Mouse (Mus musculus): ENCODE data around the gene Gmpr2.

Gmpr2 gene

DNA sequence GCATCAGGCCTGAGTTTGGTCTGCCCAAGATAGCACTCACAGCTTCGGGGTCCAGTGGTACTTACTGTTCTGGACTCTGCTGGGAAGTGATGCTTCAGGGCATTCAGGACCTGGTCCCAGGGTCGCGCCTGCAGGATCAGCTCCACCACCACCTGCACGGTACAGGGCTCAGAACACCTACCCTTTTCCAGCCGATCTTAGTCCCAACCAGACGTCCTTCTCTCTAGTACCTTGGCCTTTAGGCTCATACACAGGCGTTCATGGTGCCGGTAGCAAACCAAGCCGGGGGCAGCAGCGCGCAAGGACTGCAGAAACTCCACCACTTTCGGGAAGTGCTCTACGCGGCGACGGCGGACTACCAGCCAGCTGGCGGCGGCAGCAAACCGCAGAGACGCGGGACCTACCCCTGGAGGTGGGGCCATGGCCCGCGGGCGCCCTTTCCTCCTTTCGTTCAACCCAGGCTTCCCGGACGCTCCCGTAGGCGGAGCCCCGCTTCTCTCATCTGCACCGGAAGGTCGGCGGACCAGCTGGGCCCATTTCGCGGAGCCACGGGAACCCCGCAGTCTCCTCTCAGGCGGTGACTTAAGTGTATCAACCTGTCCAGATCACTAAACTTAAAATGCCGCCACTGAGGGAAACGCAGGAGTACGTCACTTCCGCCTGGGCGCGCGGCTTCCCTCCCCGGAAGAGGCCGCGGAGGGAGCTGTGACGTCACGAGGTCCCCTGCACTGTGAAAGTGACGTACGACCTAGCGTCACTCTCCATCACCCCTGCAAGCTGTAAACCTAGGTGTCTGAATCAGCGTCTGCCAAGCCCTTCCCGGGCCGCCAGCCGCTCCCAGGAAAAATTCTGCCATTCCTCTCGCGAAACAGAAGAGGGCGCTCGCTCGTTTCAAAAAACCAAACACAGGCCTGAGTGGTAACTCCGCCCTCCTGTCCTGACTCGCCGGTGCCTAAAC lies 9.7 kb downstream of the Gmpr2 start, which contains the start of gene Tinf2:
Gene Tinf2 (minus strand): TSS at position 661 of the 958 bp plus-strand sequence.
- peak; percentile 92 to 95 for DNase-seq (ENCODE audit: low spot score in 2 of 2)

GRCm38 (mm10) chr14:55682118-55682493 lies 10.4 kb downstream of the Gmpr2 start:
- DNase-seq (ENCODE audit: low spot score in 2 of 2), result no peak

DNA sequence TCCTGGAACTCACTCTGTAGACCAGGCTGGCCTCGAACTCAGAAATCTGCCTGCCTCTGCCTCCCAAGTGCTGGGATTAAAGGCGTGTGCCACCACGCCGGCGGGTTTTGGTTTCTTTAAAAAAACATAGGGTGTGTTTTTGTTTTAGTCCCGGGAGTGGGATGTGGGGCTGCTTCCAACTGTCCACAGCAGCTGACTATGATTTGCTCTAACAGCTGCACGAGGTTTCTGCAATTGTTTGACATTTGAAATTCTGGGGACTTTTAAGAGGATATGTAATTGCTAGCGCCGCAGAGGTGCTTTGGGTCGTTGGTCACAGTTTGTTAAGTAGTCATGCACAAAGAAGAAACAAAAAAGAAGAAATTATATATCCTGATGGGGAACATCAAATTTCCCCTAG lies 17.7 kb downstream of the Gmpr2 start:
- DNase-seq (ENCODE audit: low spot score in 2 of 2), result no peak

GRCm38 (mm10) chr14:55697226-55697625 lies 25.5 kb downstream of the Gmpr2 start:
- DNase-seq (ENCODE audit: low spot score in 2 of 2), result no peak

- no peak for DNase-seq (ENCODE audit: low spot score in 2 of 2)
These were observed 29.4 kb downstream of the Gmpr2 start for GRCm38 (mm10) chr14:55701131-55701530.

DNA sequence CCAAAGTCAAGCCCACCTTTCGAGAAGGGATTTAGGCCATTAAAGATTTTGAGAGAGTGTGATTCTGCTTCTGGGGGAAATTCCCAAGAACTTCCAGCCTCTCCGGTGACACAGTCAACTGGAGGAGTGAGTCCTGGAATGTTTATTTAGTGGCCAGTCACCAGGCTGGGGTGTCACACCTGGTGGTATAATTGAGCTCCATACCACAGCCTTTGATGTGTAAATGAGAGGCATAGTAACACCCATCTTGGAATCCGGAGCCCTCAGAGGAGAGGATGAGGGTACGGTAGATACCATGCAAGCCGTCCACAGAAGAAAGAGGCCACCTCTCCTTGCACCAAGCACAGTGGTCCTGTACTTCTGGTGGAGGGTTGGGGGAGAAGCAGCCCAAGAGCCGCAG lies 31.0 kb downstream of the Gmpr2 start:
- no peak for DNase-seq (ENCODE audit: low spot score in 2 of 2)

DNA sequence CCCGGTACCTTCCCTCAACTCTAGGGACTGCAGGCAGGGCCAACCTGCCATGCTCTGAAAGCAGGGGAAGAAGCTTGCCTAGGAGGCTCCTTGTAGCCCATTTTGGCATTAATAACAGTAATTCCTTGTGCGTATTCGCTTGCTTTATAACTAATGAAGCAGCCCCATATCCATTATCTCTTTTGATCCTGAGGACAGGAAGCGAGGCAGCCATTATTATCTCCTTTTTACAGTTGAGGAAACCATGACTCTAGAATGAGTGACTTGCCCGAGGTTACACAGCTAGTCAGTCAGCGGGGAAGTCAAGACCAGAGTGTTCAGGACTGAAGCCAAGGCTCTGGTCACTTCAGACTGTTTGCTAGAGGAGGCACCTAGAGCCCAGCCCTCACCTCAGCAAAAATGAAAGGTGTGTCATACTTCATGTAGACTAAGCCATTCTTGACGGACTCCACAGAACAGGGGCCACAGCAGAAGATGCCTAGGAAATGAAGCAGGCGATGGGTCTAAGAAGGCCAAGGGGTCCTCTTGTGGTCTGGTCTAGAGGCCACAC lies 34.4 kb downstream of the Gmpr2 start:
- no peak for DNase-seq (ENCODE audit: low spot score in 2 of 2)

- no peak for DNase-seq (ENCODE audit: low spot score in 2 of 2)
These were observed 35.7 kb downstream of the Gmpr2 start for GRCm38 (mm10) chr14:55707397-55707796.

DNA sequence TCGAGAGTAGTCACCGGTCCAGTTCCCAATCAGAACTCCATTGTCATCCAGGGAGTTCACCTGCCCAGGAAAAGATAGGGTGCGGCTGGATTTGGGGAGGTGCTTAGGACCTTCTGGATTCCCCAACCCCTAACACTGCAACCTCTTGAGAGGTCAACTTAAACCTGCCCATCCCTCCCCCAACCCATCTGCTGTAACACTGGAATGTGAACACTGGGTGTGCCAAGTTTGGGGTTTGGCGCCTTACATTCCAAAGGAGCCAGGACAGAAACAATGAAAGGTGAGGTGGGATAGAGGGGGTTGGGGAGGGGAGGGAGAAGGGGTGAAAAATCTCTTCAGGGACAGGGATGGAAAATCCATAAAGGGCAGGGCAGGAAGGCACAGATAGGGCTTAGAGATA lies 37.8 kb downstream of the Gmpr2 start:
- DNase-seq (ENCODE audit: low spot score in 2 of 2), result no peak

DNA sequence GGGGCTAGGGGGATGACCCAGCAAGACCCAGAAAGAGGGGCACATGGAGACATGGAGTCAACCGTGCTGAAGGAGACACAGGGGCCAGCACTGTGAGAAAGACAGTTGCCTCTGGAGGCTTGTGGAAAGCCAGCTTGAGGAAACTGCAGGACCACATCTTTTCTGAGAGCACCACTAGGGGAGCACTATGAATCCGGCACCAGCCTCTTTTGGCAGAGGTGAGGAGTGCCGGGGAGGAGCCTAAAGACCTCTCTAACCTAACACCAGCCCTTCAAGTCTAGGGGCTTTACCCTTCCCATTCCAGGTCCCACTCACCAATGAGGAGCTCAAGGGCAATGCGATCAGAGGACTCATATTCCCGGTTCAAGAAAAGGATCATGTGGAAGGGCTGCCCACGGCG lies 40.0 kb downstream of the Gmpr2 start:
- DNase-seq (ENCODE audit: low spot score in 2 of 2), result no peak

DNA sequence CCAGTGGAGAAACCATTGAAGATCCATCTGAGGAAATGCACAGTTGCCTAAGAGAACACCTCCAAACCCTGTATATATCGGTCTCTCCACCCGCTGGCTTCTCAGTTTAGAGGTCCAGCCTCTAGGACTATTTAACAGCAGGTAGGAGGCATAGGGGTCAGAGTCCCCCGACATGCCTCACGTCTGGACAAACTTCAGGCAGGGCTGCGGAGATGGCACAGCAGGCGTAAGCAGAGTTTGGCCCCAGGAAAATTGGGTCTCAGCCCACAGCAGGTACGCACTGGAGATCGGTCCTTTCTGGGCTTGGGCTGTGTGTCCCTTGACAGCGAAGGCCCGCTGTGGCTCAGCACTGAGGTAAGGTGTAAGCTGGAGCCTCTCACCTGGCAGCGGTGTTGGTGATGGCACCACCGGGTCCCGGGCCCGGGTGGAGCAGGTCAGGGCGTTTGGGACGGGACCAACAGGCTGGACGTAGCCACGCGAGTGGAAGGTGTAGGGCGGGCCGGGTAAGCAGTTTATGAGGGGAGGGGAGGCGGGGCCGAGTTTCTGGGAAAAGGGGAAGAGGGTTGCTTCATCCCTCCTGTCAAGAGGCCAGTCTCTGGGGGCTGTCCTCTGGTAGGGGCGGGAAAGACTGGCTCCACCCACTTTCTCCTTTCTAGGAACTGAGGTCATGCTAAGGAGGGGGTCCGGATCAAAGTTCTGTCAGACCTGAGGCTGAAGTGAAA lies 41.4 kb downstream of the Gmpr2 start:
- no peak for DNase-seq (ENCODE audit: low spot score in 2 of 2)

GRCm38 (mm10) chr14:55713729-55714122 lies 42.0 kb downstream of the Gmpr2 start, which contains the start of gene Tgm1:
Gene Tgm1, minus strand, starts transcription at chr14:55713926.
- no peak for DNase-seq (ENCODE audit: low spot score in 2 of 2)

- DNase-seq (ENCODE audit: low spot score in 2 of 2), result no peak
These were observed 43.2 kb downstream of the Gmpr2 start for GRCm38 (mm10) chr14:55714893-55715292.

- no peak for DNase-seq (ENCODE audit: low spot score in 2 of 2)
These were observed 44.5 kb downstream of the Gmpr2 start for GRCm38 (mm10) chr14:55716271-55716670.

- no peak for DNase-seq (ENCODE audit: low spot score in 2 of 2)
These were observed 45.1 kb downstream of the Gmpr2 start for GRCm38 (mm10) chr14:55716884-55717283.

GRCm38 (mm10) chr14:55719737-55720136 lies 48.0 kb downstream of the Gmpr2 start:
- DNase-seq (ENCODE audit: low spot score in 2 of 2), result no peak

DNA sequence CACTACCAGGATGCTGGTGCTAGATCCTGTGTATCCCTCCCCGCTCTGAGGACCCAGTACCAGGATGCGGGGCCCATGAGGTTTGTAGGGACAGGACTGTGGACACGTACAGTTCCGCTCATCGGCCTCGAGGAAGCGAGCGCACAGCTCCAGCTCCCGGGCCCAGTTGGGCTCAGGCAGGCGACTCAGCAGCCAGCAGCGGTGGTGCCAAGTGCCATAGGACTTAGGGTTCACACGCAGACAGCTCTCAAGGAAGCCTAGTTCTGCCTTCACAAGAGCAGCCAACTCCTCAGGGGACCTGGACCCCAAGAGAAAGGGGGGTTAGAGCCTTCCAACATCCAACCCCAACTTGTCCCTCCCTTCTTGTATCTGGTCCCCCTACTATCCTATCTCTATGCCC lies 48.9 kb downstream of the Gmpr2 start:
- DNase-seq (ENCODE audit: low spot score in 2 of 2), result no peak

- DNase-seq (ENCODE audit: low spot score in 2 of 2), result no peak
These were observed 49.3 kb downstream of the Gmpr2 start for GRCm38 (mm10) chr14:55721076-55721475.

DNA sequence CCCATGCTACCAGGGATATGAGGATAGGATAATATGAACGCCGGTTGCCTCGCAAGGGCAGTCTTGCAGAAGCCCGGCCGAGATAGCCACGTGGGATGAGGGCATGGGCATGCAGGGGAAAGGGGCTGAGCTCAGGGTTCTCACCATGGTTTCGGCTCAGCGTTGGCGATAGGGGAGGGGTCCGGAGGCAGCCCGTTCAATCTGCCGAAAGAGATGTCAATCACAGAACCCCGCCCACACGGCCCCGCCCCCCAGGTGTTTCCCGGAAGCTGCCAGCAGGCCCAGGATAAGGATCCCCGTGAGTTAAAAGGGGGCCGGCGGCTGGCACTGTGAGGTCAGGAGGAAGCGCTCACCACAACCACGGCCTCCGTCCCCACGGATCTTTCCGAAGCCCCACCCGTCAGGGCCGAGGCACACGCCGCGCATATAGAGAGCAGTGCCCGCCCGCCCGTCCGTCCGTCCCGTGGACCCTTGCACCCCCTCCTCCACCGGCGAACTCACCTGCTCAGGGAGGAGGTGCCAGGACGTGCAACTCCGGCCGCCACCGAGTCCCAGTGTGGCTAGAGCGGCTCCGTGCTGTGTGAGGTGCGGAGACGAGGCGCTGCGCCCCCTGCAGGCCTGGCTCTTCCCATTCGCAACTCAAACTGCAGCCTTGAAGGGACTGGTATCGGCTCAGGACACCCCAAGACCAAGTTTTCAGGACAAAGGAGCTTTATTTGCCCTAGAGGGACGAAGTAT lies 50.1 kb downstream of the Gmpr2 start, which contains the start of gene Rabggta:
Gene Rabggta (minus strand): TSS at position 564 of the 738 bp plus-strand sequence.
- peak; percentile 89 to 96 for DNase-seq (ENCODE audit: low spot score in 2 of 2)

DNA sequence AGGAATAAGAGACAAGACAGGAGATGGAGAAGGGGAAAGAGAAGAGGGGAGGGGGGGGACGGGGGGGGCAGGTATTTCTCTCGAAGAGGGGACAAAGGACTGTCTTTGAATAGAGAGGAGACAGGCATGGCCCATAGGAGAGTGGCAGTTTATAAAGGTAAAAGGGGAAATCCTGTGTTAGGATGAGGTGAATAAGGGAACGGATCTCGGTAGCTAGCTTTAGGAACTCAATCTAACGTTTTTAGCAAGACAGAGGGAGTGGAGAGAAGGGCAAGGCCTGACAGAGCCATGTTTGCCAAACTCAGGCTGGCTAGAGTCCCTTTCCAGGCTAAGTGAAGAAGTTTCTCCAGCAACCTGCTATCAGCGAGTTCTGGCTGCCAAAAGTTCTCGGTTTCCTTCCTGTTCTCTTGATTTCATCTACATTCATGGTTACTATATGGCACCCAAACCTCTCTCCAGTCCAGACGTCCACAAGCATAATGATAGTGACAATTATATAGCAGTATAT lies 50.8 kb downstream of the Gmpr2 start:
- no peak for DNase-seq (ENCODE audit: low spot score in 2 of 2)

DNA sequence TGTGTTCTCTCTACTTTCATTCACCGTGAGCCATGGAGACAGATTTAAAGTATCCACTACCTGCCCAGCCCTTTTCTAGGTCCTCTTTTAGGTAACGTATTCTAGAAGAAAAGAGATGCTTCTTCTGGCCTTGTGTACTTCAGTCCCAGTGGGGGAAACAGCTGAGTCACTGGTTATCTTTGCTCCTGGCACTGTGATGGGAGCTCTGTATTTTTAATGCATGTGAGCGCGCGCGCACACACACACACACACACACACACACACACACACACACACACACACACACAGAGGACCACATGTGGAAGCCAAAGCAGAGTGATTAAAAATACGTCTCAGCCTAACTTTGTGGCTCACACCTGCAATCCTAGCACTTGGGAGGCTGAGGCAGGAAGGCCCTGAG lies 51.7 kb downstream of the Gmpr2 start:
- no peak for DNase-seq (ENCODE audit: low spot score in 2 of 2)
